Mouse (Mus musculus) liver, embryonic 11.5 days (tissue): ENCODE measurements around the gene Gulp1. TPM values are rescaled to one million over a fixed set of nuclear protein-coding genes. Genes with fewer than 3 reads are reported as not detected.

Experiments used
- ATAC-seq: fragments of 200-750 bp; cut with Nextera tagmentation; replicated peaks from 2 replicates; pipeline ENCODE4 v1.8.0; 2017; ENCODE audit warnings: moderate number of reproducible peaks, mild to moderate bottlenecking, moderate TSS enrichment, moderate library complexity; ENCODE audit not compliant: low FRiP score
- DNase-seq: peaks from one replicate; pipeline ENCODE4 v3.0.0-alpha.2; 2017; ENCODE audit warnings: low spot score
- H3K27ac ChIP-seq: fragments of 300-500 bp; sonication (generic); 2 replicates; pipeline ENCODE4 v1.5.1; 2014; ENCODE audit warnings: mild to moderate bottlenecking, low read depth, low read length, control low read depth
- H3K27me3 ChIP-seq: fragments of 300-500 bp; sonication (generic); replicated peaks from 2 replicates; pipeline ENCODE4 v1.6.1; 2014; ENCODE audit warnings: low read length, mixed read lengths; ENCODE audit not compliant: control insufficient read depth, insufficient read depth
- H3K36me3 ChIP-seq: fragments of 300-500 bp; sonication (generic); 2 replicates; pipeline ENCODE4 v1.6.1; 2014; ENCODE audit warnings: mild to moderate bottlenecking, low read length, moderate library complexity, mixed read lengths; ENCODE audit not compliant: control insufficient read depth, insufficient read depth
- H3K4me1 ChIP-seq: fragments of 300-500 bp; sonication (generic); replicated peaks from 2 replicates; pipeline ENCODE4 v1.6.1; 2014; ENCODE audit warnings: low read length, mixed read lengths; ENCODE audit not compliant: control insufficient read depth, insufficient read depth
- H3K4me2 ChIP-seq: fragments of 300-500 bp; sonication (generic); 2 replicates; pipeline ENCODE4 v1.6.1; 2014; ENCODE audit warnings: mild to moderate bottlenecking, control low read depth, moderate library complexity
- H3K4me3 ChIP-seq: fragments of 300-500 bp; sonication (generic); 2 replicates; pipeline ENCODE4 v1.5.1; 2014; ENCODE audit warnings: low read depth, low read length, control low read depth
- H3K9ac ChIP-seq: fragments of 300-500 bp; sonication (generic); 2 replicates; pipeline ENCODE4 v1.6.1; 2014; ENCODE audit warnings: low read depth, low read length, control low read depth
- H3K9me3 ChIP-seq: fragments of 300-500 bp; sonication (generic); 2 replicates; pipeline ENCODE4 v1.6.1; 2016; ENCODE audit warnings: low read length, inconsistent platforms, mixed read lengths; ENCODE audit not compliant: control insufficient read depth
- WGBS: fragments of 180-500 bp; shearing (Covaris S2); extraction: QIAGEN DNeasy Blood & Tissue Kit; methylation state at CpG from one replicate; pipeline ENCODE4 v1.1.7; 2014; 5-methylcytosine and 5-hydroxymethylcytosine counted together
- polyA plus RNA-seq: library from polyadenylated mRNA; unstranded; fragments of >200 nt; fragmentation: Nextera tagmentation; extraction: Ambion mirVana; gene quantifications from 2 replicates; pipeline ENCODE4 v1.2.1, GENCODE M21; 2014

Gulp1 gene
- polyA plus RNA-seq, 1 experiment from 2014 or later = 4.5 TPM

DNA sequence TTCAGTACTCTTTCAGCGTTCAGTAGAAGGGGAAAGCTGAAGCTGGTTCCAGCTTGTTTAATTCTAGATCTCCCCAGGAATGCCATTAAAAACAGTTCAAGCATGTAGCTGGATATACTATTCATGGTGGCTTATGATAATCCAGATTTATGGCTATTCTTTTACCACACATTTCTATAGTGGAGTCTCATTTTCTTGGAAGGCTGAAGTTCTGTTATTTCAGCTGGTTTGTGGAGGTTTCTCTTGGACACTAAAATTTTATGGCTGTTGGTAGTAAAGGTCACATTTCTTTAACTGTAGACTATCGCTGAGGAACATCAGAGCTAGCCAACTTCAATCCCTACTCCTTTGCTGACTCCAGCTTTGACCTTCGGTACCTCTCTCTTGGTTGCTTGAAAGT is 29.1 kb downstream of the Gulp1 start:
- H3K9ac ChIP-seq = no peak overlapping the region
- no peak overlapping the region for H3K4me3 ChIP-seq
- H3K27ac ChIP-seq = no peak overlapping the region
- ATAC-seq = no peak
- H3K9me3 ChIP-seq = no peaks in the 10 kb centered on the region
- no peak overlapping the region for H3K4me2 ChIP-seq
- no peaks in the 10 kb centered on the region for H3K27me3 ChIP-seq
- peaks cover 4% of the 10 kb centered on the region for H3K4me1 ChIP-seq
- 75% methylated on average over 3 of the region's 3 CpGs for WGBS
- no peaks in the 10 kb centered on the region for H3K36me3 ChIP-seq
- no peak for DNase-seq

DNA sequence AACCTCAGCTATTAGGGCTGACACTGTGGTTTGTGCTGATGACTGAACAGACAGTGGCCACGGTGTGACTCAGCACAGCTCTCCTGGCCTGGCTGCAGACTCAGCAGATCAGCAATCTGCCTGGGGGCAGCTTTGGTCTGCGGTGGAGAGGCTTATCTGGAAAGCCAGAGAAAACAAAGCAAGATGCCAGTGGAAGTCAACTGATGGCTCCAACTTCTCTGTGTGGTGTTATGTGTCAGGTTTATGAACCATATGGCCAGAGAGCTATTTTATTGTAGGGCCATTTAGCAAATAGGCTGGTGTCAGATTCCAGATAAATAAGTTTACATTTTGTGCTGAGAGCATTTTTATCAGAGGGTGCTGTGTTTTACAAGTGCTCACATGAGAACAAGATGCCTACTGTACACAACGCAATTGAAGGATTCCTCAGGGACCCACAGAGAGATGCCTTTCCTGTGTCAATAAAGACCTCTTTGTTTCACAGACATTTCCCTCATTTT is 33.6 kb downstream of the Gulp1 start:
- DNase-seq = peak; percentile 49
- Histone ChIP-seq H3K9ac (no peak overlapping the region), H3K4me3 (no peak overlapping the region), H3K36me3 (no peaks in the 10 kb centered on the region), H3K27me3 (no peaks in the 10 kb centered on the region), H3K27ac (no peak overlapping the region), H3K9me3 (no peaks in the 10 kb centered on the region), H3K4me2 (no peak overlapping the region), H3K4me1 (peaks cover 4% of the 10 kb centered on the region)
- WGBS = 5% methylated on average over 3 of the region's 3 CpGs
- peak; percentile 95 for ATAC-seq

DNA sequence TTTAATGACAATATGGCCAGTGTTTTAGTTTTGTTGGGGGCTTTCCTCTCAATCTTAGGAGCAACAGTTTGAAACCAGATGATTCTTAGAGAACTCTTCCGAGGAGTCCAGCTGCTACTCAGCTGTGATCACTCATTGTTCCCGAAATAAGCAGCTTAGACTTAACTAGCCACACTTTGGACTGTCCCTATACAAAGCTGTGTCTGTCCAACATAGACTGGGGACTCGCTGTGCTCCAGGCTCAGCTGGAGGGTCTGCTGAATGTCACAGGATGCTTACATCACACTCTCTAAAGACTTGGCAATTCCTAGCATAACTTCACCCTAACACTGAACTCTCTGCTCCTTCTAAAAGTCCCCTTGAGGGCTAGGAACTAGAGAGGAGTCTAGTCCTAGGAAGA is 40.4 kb downstream of the Gulp1 start:
- H3K27ac ChIP-seq = no peak overlapping the region

DNA sequence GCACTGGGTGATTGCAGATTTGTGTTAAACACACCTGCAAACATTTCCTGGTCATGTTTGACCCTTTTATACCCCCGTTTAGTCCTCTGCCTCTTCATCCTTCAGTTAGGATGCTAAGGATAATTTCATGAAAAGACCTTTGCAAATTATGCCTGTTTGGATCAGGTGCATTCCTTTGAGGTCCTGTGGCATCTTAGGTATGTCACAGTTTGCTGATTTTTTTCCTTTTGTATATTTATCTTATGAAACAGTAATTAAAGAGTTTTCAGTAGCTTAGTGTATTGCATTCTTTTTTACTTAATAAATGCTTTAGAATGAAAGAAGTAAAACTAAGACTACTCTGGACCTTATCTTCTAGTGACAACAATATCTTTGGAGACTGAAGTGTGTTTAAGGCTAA is 41.8 kb downstream of the Gulp1 start:
- ATAC-seq (no peak), DNase-seq (no peak)
- no peaks in the 10 kb centered on the region for H3K4me1 ChIP-seq
- no peak overlapping the region for H3K27ac ChIP-seq
- no peak overlapping the region for H3K9ac ChIP-seq
- no peaks in the 10 kb centered on the region for H3K36me3 ChIP-seq
- no peaks in the 10 kb centered on the region for H3K27me3 ChIP-seq
- no peaks in the 10 kb centered on the region for H3K9me3 ChIP-seq
- 80% methylated on average over 1 of the region's 1 CpGs for WGBS
- no peak overlapping the region for H3K4me3 ChIP-seq
- no peak overlapping the region for H3K4me2 ChIP-seq

More for the DNA sequence above, 40.4 kb downstream of the Gulp1 start:
- ATAC-seq (no peak), DNase-seq (no peak)
- no peak overlapping the region for H3K4me3 ChIP-seq
- no peak overlapping the region for H3K4me2 ChIP-seq
- no peaks in the 10 kb centered on the region for H3K27me3 ChIP-seq
- WGBS = 60% methylated on average over 3 of the region's 3 CpGs
- H3K36me3 ChIP-seq = no peaks in the 10 kb centered on the region
- H3K9me3 ChIP-seq = no peaks in the 10 kb centered on the region
- H3K4me1 ChIP-seq = no peaks in the 10 kb centered on the region
- H3K9ac ChIP-seq = no peak overlapping the region

DNA sequence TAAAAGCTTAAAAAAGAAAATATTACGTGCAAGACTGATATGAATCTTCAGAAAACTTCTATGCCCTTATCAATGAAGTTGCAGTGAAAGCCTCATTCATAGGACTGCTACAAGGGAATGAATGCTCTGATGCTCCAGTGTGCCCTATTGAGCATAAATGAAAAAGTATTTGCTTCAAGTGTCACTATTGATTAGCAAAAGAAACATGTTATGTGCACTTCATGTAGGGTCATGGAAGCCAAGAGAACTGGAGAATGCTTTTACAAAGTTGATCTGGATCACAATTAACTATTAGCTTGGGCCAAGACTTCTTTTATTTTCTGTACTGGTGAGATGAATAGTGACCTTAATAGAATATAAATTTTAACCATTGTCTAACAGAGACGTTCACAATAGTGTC is 47.0 kb downstream of the Gulp1 start:
- Histone ChIP-seq H3K4me2 (no peak overlapping the region), H3K27me3 (no peaks in the 10 kb centered on the region), H3K4me3 (no peak overlapping the region), H3K36me3 (no peaks in the 10 kb centered on the region), H3K27ac (no peak overlapping the region), H3K9me3 (no peaks in the 10 kb centered on the region), H3K4me1 (no peaks in the 10 kb centered on the region), H3K9ac (no peak overlapping the region)
- WGBS = 72% methylated on average over 2 of the region's 2 CpGs
- DNase-seq (no peak), ATAC-seq (no peak)

DNA sequence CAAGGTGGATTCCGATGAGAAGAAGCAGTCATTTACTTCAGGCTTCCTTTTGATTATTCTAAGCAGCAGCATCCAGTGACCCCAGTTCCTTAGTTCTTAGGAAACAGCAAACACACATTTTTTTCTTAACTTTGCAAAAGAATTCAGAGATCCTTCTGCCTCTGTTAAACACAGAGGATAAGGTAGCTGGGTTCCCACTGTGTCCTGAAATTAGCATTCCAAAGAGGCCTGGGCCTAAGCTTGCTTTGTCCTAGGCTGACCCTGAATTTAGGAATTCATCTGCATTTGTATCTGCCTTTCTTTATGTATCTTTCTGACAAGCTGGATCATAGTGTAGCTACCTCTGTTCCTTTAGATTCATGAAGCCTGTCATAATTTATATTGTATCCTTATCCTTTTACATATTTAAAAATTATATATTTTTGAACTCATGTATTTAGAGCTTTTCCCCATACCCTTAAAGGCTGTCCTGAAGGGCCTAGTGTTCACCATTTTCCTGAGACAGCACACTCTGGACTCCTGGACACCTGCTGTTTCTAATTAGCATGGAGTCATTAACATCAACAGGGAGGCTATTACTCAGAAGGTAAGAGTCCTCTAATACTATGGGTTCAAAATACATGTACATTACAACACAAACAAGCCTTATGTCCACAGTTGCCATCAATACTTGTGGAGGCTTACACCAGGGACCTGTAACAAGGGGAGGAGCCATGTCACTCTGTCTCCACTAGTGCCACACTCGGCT is 62.2 kb downstream of the Gulp1 start:
- Histone ChIP-seq H3K9me3 (no peaks in the 10 kb centered on the region), H3K4me3 (no peak overlapping the region), H3K4me2 (no peak overlapping the region), H3K4me1 (no peaks in the 10 kb centered on the region), H3K36me3 (no peaks in the 10 kb centered on the region), H3K9ac (no peak overlapping the region), H3K27ac (no peak overlapping the region), H3K27me3 (no peaks in the 10 kb centered on the region)
- ATAC-seq (no peak), DNase-seq (no peak)
- WGBS = 59% methylated on average over 2 of the region's 2 CpGs

DNA sequence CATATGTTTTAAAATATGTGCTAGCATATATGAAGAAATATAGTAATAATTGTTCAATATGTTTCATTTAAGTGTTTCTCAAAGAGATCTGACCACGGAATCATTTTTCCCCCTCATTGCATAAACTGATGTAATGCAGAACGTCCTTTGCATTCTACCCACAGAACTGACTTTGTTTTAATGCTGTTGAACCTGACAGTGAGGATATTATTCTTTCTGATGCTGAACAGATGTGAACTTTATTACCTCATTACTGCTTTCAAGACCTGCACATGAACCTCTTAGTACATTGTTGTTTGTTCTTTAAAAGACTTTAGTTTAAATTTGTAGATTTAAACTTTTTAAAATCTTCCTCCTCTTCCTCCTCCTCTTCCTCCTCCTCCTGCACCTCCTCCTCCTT is 67.4 kb downstream of the Gulp1 start:
- Histone ChIP-seq H3K4me2 (no peak overlapping the region), H3K27me3 (no peaks in the 10 kb centered on the region), H3K4me1 (no peaks in the 10 kb centered on the region), H3K36me3 (no peaks in the 10 kb centered on the region), H3K4me3 (no peak overlapping the region), H3K9ac (no peak overlapping the region), H3K27ac (no peak overlapping the region), H3K9me3 (no peaks in the 10 kb centered on the region)
- DNase-seq (no peak), ATAC-seq (no peak)
- 52% methylated on average over 2 of the region's 2 CpGs for WGBS

DNA sequence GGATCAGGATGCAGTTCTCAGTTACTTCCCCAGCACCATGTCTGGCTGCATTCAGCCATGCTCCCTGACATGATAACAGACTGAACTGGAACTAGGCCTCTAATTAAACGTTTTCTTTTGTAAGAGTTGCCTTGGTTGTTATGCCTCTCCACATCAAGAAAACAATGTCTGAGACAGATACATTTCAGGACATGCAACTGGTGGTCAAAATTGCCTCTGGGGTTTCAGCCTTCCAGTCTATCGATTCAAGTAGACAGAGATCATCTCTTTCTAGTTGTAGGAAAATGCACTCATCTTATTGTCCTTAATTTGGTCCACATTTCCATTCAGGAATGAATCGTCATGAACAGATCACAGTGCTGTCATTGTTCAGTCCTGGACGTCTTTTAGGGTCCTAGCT is 83.2 kb downstream of the Gulp1 start:
- H3K4me2 ChIP-seq = no peak overlapping the region
- no peak for DNase-seq
- no peaks in the 10 kb centered on the region for H3K27me3 ChIP-seq
- no peak for ATAC-seq
- H3K27ac ChIP-seq = no peak overlapping the region
- 54% methylated on average over 4 of the region's 4 CpGs for WGBS
- no peak overlapping the region for H3K9ac ChIP-seq
- H3K9me3 ChIP-seq = no peaks in the 10 kb centered on the region
- H3K4me1 ChIP-seq = no peaks in the 10 kb centered on the region
- no peaks in the 10 kb centered on the region for H3K36me3 ChIP-seq
- no peak overlapping the region for H3K4me3 ChIP-seq

DNA sequence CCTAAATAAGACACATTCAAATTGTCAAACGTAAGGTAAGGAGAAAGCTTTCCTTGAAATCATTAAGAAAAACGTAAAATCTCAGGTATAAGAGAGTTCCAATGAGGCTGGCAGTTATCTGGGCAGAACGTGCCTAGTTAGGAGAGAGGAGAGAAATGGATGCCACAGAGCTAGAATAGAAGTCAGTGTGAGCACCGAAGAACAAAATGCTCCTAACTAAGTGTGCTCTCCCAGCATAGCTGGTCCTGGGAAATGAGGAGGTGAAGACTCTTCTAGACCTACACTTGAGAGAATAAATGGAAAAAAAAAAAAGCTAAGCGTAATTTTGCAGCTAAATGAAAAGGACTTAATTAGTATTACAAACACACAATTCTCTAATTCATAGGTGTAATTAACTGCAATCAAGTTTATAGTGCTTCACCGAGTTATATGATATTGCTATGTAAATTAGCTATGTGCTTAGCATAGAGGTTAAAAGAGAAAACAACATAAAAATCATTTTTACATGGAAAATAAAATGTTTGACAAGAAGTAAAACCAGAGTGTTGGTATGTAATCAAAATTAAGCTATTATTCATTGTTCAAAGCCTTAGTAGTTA is 94.5 kb downstream of the Gulp1 start:
- DNase-seq (no peak), ATAC-seq (no peak)
- Histone ChIP-seq H3K27me3 (no peaks in the 10 kb centered on the region), H3K36me3 (no peaks in the 10 kb centered on the region), H3K9ac (no peak overlapping the region), H3K4me3 (no peak overlapping the region), H3K9me3 (no peaks in the 10 kb centered on the region), H3K4me1 (no peaks in the 10 kb centered on the region), H3K27ac (no peak overlapping the region), H3K4me2 (no peak overlapping the region)
- 88% methylated on average over 6 of the region's 6 CpGs for WGBS
